Mouse (Mus musculus) urinary bladder, postnatal 10 days (tissue): ENCODE results near the gene Csmd2.

Source experiments
- DNase-seq: peaks from one replicate; pipeline ENCODE4 v3.0.0; 2022; ENCODE audit warnings: low spot score

The Csmd2 gene

DNA sequence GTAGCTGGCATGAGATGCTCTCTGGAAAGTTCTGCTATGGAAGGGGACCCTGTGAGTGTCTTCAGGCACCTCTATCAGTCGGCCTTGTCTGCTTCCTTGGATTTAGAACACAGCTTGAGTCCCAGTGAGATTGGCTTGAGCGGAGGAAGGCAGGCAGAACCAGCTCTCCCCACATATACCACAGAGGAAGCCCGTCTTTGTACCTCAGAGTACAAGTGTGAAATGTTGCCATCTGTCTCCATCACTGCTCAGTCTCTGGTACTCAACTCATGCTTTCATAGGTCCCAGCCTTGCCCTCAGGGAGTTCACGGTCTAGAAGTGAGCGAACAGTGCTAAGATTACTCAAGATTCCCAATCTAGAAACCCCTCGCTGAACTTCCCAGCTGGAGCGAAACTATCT lies 352.8 kb downstream of the Csmd2 start:
- no peak for DNase-seq

DNA sequence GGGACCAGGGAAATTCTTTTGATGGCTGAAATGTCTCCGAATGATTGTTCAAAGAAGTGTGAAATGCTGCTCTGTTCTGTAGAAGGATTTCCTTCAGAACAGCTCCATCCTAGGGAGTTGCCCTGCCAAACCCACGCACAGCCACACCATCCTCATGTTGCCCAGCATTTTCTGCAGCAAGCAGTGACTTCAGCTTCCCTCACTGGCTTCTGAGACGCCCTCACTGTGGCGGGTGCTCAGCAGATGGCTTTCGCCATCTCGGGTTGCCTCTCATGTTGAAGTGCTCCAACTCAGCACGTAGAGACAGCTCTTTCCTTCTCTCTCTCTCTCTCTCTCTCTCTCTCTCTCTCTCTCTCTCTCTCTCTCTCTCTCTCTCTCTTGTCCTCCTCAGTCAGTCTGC lies 353.7 kb downstream of the Csmd2 start:
- no peak for DNase-seq

GRCm38 (mm10) chr4:128342208-128342607 lies 354.6 kb downstream of the Csmd2 start:
- DNase-seq: no peak

- no peak for DNase-seq
These were observed 371.1 kb downstream of the Csmd2 start for GRCm38 (mm10) chr4:128358751-128359150.

GRCm38 (mm10) chr4:128365851-128366250 lies 378.2 kb downstream of the Csmd2 start:
- no peak for DNase-seq

DNA sequence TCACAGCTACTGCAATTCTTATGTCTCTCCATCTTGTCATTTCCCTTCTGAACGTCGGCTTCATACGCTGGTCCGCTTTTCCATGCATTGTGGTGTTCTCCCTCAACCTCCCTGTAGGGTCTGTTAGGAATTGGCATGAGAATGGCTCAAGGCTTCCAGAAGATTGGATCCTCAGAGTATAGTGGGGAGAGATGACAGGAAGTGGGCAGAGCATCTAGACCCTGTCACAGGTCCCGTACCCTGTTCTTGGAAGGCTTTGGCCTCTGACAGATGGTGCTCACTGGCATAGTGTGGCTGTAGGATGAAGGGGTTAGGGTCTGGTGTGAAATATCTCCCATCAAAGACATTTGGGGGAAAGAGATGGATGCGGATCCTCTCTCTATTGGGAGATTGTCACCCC lies 380.4 kb downstream of the Csmd2 start:
- no peak for DNase-seq

- DNase-seq: no peak
These were observed 384.1 kb downstream of the Csmd2 start for GRCm38 (mm10) chr4:128371766-128372165.

- no peak for DNase-seq
These were observed 385.5 kb downstream of the Csmd2 start for GRCm38 (mm10) chr4:128373196-128373595.

DNA sequence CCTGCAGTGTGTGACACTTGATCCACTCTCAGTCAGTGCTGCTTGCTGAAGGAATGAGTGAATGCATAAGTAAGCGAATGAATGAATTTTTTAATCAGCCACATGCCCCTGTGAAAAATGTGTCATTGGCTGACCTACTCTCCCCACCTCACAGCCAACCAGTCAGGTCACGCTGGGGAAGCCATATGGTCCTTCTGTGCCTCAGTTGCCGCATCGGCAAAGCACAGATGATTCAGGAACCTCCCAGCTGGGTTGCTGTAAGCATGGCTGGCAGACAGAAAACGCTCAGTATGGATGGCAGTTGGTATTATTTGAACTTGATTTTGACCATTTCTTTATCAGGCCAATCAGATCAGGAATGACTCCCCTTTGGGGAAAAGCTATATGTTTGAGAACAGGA lies 386.4 kb downstream of the Csmd2 start:
- DNase-seq: no peak

- DNase-seq: no peak
These were observed 391.3 kb downstream of the Csmd2 start for GRCm38 (mm10) chr4:128378946-128379345.

GRCm38 (mm10) chr4:128381331-128381730 lies 393.7 kb downstream of the Csmd2 start:
- DNase-seq: no peak

GRCm38 (mm10) chr4:128383800-128384199 lies 396.1 kb downstream of the Csmd2 start:
- DNase-seq: no peak

GRCm38 (mm10) chr4:128391484-128391883 lies 403.8 kb downstream of the Csmd2 start:
- DNase-seq: no peak

GRCm38 (mm10) chr4:128392279-128392678 lies 404.6 kb downstream of the Csmd2 start:
- DNase-seq: no peak

- no peak for DNase-seq
These were observed 406.2 kb downstream of the Csmd2 start for GRCm38 (mm10) chr4:128393864-128394263.

GRCm38 (mm10) chr4:128396616-128397015 lies 409.0 kb downstream of the Csmd2 start:
- no peak for DNase-seq

DNA sequence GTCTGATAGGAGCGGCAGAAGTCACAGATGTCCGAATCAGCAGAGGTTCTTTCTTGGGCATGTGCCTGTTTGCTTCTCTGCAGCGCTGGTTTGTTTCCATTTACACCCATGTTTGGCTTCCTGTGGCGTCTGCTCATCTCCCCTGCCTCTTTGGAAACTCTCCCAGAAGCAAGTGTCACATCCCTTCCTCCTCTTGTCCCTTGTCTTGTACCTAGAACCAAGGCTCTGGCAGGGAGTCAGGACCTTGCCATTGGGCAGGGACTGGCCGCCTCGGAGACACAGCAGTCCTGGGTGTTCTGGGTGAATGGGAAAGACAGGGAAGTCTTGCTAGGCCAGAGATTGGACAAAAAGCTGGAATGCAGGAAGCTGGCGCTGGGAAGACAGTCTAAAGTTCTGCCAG lies 410.1 kb downstream of the Csmd2 start:
- DNase-seq: no peak

- no peak for DNase-seq
These were observed 411.3 kb downstream of the Csmd2 start for GRCm38 (mm10) chr4:128398948-128399347.

- no peak for DNase-seq
These were observed 412.4 kb downstream of the Csmd2 start for GRCm38 (mm10) chr4:128400016-128400415.

- DNase-seq: no peak
These were observed 413.9 kb downstream of the Csmd2 start for GRCm38 (mm10) chr4:128401591-128401990.

- no peak for DNase-seq
These were observed 415.0 kb downstream of the Csmd2 start for GRCm38 (mm10) chr4:128402706-128403105.

DNA sequence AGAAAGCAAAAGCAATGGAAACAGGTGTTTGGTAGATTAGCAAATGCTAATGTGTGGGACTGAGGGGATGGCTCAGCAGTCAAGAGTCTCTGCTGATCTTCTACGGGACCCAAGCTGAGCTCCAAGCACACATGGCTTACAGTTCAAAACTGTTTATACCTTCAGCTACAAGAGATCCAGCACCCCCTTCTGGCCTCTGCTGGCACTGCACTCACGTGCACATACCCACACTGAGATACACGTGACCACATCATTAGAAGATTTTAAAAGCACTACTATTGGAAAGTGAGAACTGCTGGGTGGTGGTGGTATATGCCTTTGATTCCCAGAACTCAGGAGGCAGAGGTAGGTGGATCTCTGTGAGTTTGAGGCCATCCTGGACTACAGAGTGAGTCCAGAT lies 417.9 kb downstream of the Csmd2 start:
- no peak for DNase-seq

DNA sequence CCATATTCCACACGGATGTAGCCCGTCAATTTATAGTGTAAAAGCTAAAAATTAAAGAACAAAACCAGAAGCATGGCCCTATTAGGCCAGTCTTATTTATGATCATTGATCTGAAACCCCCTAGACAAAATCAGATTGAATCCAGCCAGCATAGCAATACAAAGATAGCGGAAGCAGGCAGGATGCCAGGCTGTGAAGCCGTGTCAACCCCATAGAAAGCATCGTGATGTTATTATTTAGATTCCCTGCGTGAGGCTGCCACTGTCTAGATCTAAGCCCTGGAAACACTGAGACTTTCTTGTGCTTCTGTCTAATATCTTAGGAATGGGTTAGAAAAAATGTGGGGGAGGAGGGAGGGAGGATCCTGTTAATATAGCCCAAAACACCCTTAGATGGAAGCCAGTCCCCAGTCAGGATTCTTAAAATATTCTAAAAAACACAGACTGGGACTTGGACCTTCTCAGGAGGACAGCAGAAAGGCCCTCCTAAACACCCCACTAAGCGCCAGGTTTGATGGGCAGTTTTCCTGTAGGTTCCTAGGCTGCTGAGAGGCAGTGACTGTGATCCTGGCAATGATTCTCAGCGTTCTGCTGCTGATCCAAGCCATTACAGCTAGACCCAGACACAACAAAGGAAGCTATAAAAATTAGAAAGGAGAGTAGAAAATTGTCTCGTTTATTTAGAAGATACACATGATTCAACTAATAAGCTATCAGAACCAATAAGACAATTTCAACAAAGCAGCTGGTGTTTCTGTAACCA lies 419.6 kb downstream of the Csmd2 start:
- DNase-seq: no peak

- DNase-seq: no peak
These were observed 424.4 kb downstream of the Csmd2 start for GRCm38 (mm10) chr4:128411941-128412630.
